Mouse (Mus musculus) small intestine, adult 2 months (tissue): ENCODE measurements around the gene Pold3.

Experiments used
- CTCF ChIP-seq: fragments of 200-500 bp; IDR thresholded peaks from 2 replicates; pipeline ENCODE4 v1.5.1; 2012; ENCODE audit warnings: low read depth, mild to moderate bottlenecking, control low read depth, inconsistent platforms, low read length, moderate library complexity, mixed read lengths; ENCODE audit not compliant: insufficient replicate concordance, insufficient read length; ENCODE audit errors: extremely low read depth
- POLR2A ChIP-seq: fragments of 200-500 bp; IDR thresholded peaks from 2 replicates; pipeline ENCODE4 v1.6.1; 2012; ENCODE audit warnings: low read depth, mild to moderate bottlenecking, control low read depth, inconsistent platforms, low read length, moderate library complexity

DNA sequence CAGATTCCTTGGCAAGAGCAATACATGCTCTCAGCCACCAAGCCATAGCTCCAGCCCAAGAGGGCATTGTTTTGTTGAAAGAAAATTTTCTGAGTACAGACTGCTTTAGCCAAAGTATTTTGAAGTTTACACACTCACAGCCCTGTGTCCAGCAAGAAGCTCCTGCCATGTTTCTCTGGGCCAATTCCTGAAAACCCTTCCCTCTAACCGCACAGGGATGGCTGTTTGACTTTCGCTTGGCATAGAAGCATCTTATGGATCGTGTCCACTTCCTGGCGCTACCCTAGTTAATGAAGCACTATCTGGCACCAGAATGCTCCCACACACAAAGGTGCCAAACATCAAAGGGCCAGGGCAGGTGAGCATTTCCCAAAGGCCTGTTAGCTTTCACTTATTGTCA is 27.2 kb upstream of the Pold3 start:
- no peak for TF ChIP-seq POLR2A
- TF ChIP-seq CTCF: no peak
